Mouse (Mus musculus) midbrain, embryonic 10.5 days (tissue): ENCODE measurements around the gene Vasp. TPM values are rescaled to one million over a fixed set of nuclear protein-coding genes. Genes with fewer than 3 reads are reported as not detected.

Experiments
- DNase-seq: peaks from one replicate; pipeline ENCODE4 v3.0.0-alpha.2; 2017; ENCODE audit warnings: low spot score
- H3K27ac ChIP-seq: fragments of 300-500 bp; sonication (generic); replicated peaks from 2 replicates; pipeline ENCODE4 v1.5.1; 2016; ENCODE audit warnings: mild to moderate bottlenecking
- H3K27me3 ChIP-seq: fragments of 300-500 bp; sonication (generic); 2 replicates; pipeline ENCODE4 v1.6.1; 2016; ENCODE audit warnings: low read depth, mild to moderate bottlenecking; ENCODE audit not compliant: poor library complexity, severe bottlenecking
- H3K36me3 ChIP-seq: fragments of 300-500 bp; sonication (generic); 2 replicates; pipeline ENCODE4 v1.6.1; 2016; ENCODE audit warnings: mild to moderate bottlenecking, moderate library complexity
- H3K4me1 ChIP-seq: fragments of 300-500 bp; sonication (generic); 2 replicates; pipeline ENCODE4 v1.6.1; 2016
- H3K4me3 ChIP-seq: fragments of 300-500 bp; sonication (generic); 2 replicates; pipeline ENCODE4 v1.5.1; 2016; ENCODE audit warnings: mild to moderate bottlenecking, moderate library complexity
- H3K9me3 ChIP-seq: fragments of 300-500 bp; sonication (generic); replicated peaks from 2 replicates; pipeline ENCODE4 v1.6.1; 2016; ENCODE audit warnings: mild to moderate bottlenecking
- WGBS: fragments of 180-500 bp; shearing (Covaris S2); methylation state at CpG from one replicate; pipeline ENCODE4 v1.1.7; 2016; 5-methylcytosine and 5-hydroxymethylcytosine counted together
- polyA plus RNA-seq: library from polyadenylated mRNA; unstranded; fragments of >200 nt; fragmentation: Nextera tagmentation; extraction: Ambion mirVana; gene quantifications from 2 replicates; pipeline ENCODE4 v1.2.1, GENCODE M21; 2016

The Vasp gene
- polyA plus RNA-seq, 1 experiment from 2014 or later: 52.7 TPM

- peaks cover 10% of the 10 kb centered on the region; the same call in 1 of the 2 replicates for H3K4me1 ChIP-seq
- no peak for DNase-seq
- H3K27ac ChIP-seq: no peak overlapping the region
- H3K36me3 ChIP-seq: peaks cover 36% of the 10 kb centered on the region
- 70% methylated on average over 2 of the region's 2 CpGs for WGBS
- no peaks in the 10 kb centered on the region for H3K27me3 ChIP-seq
- no peak overlapping the region for H3K4me3 ChIP-seq
- no peaks in the 10 kb centered on the region for H3K9me3 ChIP-seq
Measured at GRCm38 (mm10) chr7:19236411-19236810, 35.2 kb downstream of the Vasp start.

DNA sequence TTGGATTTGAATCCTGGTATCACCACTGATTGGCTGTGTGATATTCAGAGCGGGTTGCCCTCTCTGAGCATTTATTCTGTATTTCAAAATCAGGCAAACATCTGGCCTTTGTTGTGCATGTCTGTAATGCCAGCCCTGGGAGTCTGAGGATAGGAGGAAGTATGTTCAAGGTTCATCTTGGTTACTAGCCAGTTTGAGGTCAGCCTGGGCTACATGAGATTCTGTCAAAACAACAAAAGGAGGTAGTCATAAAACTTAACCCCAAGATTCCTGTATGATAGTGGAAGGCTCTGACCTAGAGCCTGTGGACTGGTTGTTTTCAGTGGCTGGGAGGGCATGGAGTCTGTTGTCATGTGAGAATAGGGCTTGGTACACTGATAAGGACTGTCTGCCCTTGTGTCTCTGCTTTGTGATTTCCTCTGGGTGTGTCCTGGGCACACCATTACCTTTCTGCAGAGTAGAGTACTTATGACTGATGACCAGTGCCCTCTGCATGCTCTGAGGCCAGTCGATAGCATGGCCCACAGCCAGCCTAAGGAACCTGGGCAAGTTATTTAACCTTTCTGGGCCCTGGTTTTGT lies 36.4 kb downstream of the Vasp start:
- WGBS: 90% methylated on average over 2 of the region's 2 CpGs
- Histone ChIP-seq H3K4me3 (no peak overlapping the region), H3K27me3 (no peaks in the 10 kb centered on the region), H3K4me1 (peaks cover 13% of the 10 kb centered on the region), H3K36me3 (peaks cover 39% of the 10 kb centered on the region), H3K9me3 (no peaks in the 10 kb centered on the region), H3K27ac (no peak overlapping the region)
- no peak for DNase-seq

DNA sequence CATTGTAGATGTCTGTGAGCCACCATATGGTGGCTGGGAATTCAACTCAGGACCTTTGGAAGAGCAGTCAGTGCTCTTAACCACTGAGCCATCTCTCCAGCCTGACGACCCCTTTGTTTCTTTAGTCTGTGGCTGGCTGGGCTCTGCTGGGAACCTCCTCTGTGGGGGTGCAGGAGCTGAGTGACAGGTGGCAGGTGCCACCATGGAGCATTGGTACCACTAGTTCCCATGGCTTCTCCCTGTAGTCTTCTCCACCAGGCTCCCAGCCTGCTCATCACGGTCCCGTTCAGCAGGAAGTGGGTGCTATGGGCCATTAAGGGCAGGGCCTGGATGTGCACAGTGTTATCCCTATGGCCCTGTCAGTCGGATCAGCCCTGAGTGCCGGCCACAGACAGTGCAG lies 37.0 kb downstream of the Vasp start:
- Histone ChIP-seq H3K4me3 (no peak overlapping the region), H3K4me1 (peaks cover 14% of the 10 kb centered on the region), H3K36me3 (peaks cover 41% of the 10 kb centered on the region), H3K27me3 (no peaks in the 10 kb centered on the region), H3K27ac (no peak overlapping the region), H3K9me3 (no peaks in the 10 kb centered on the region)
- WGBS: 85% methylated on average over 5 of the region's 5 CpGs
- DNase-seq: no peak

- DNase-seq: no peak
- H3K4me1 ChIP-seq: peaks cover 22% of the 10 kb centered on the region
- no peaks in the 10 kb centered on the region for H3K27me3 ChIP-seq
- WGBS: 92% methylated on average over 3 of the region's 3 CpGs
- H3K9me3 ChIP-seq: no peaks in the 10 kb centered on the region
- H3K27ac ChIP-seq: no peak overlapping the region
- H3K4me3 ChIP-seq: no peak overlapping the region
- peaks cover 41% of the 10 kb centered on the region for H3K36me3 ChIP-seq
Measured at GRCm38 (mm10) chr7:19231849-19232248, 39.8 kb downstream of the Vasp start.

DNA sequence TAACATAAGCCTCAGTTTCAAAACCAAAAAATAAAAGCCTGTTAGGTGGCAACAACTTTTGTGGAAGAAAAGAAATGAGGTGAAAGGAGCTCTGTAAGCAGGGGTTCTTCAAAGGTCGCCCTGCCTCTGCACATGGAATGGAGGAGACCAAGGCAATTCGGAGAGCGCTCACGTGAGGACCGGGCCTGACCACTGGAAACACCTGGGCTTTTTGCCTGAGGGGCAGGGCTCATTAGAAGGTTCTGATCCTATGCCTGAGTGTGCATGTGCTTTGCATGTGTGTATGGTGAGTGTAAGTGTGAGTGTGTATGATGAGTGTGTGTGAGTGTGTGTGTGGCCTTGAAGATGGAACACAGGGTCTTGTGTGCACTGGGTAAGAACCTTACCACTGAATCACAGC lies 40.7 kb downstream of the Vasp start:
- H3K27ac ChIP-seq: no peak overlapping the region
- no peak for DNase-seq
- H3K4me3 ChIP-seq: no peak overlapping the region
- no peaks in the 10 kb centered on the region for H3K9me3 ChIP-seq
- WGBS: 95% methylated on average over 5 of the region's 5 CpGs
- peaks cover 26% of the 10 kb centered on the region for H3K4me1 ChIP-seq
- no peaks in the 10 kb centered on the region for H3K27me3 ChIP-seq
- H3K36me3 ChIP-seq: peaks cover 43% of the 10 kb centered on the region

GRCm38 (mm10) chr7:19230041-19230580 lies 41.5 kb downstream of the Vasp start:
- no peak overlapping the region for H3K27ac ChIP-seq
- H3K4me3 ChIP-seq: peak overlapping the region; percentile 66; the same call in 1 of the 2 replicates
- no peak for DNase-seq
- H3K27me3 ChIP-seq: no peaks in the 10 kb centered on the region
- peaks cover 26% of the 10 kb centered on the region for H3K4me1 ChIP-seq
- peaks cover 51% of the 10 kb centered on the region for H3K36me3 ChIP-seq
- H3K9me3 ChIP-seq: no peaks in the 10 kb centered on the region
- WGBS: 92% methylated on average over 2 of the region's 2 CpGs

GRCm38 (mm10) chr7:19229404-19229803 lies 42.2 kb downstream of the Vasp start:
- H3K4me3 ChIP-seq: peak overlapping the region; percentile 66
- WGBS: 54% methylated on average over 5 of the region's 5 CpGs
- DNase-seq: no peak
- H3K36me3 ChIP-seq: peaks cover 55% of the 10 kb centered on the region
- peak overlapping the region; percentile 97 for H3K27ac ChIP-seq
- peaks cover 26% of the 10 kb centered on the region for H3K4me1 ChIP-seq
- H3K9me3 ChIP-seq: no peaks in the 10 kb centered on the region
- no peaks in the 10 kb centered on the region for H3K27me3 ChIP-seq

DNA sequence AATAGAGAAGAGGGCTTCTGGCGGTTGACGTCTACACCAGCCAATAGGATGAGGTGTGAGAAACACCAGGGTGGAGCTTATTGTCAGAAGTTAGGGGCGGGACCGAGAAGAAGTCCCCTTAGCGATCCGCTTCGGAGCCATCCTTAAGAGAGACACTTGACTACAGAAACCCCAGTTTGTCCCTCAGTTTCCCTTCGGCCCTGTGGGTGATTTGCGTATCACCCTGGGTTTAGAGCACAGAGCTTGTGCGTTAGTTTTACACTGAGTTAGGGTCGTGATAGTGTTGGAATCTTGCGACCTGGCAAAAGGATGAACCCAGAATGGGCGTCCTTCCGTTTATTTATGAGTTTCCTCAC lies 42.8 kb downstream of the Vasp start:
- Histone ChIP-seq H3K36me3 (peaks cover 52% of the 10 kb centered on the region), H3K9me3 (no peaks in the 10 kb centered on the region)
- under 1% methylated on average over 14 of the region's 14 CpGs for WGBS

GRCm38 (mm10) chr7:19227883-19228792 lies 43.5 kb downstream of the Vasp start, which contains the start of gene Opa3:
Gene Opa3, plus strand, starts transcription at chr7:19228334.
- Histone ChIP-seq H3K27me3 (no peaks in the 10 kb centered on the region), H3K4me3 (peak within 1 kb of the TSS; percentile 66), H3K9me3 (no peaks in the 10 kb centered on the region), H3K4me1 (peaks cover 26% of the 10 kb centered on the region), H3K36me3 (peaks cover 46% of the 10 kb centered on the region), H3K27ac (peak within 1 kb of the TSS; percentile 97)
- WGBS: under 1% methylated on average over 78 of the region's 91 CpGs
- peak; percentile 100 for DNase-seq

More for the DNA sequence above, 42.8 kb downstream of the Vasp start:
- H3K4me3 ChIP-seq: peak overlapping the region; percentile 66
- DNase-seq: no peak
- peak overlapping the region; percentile 97 for H3K27ac ChIP-seq
- peaks cover 26% of the 10 kb centered on the region for H3K4me1 ChIP-seq
- H3K27me3 ChIP-seq: no peaks in the 10 kb centered on the region

DNA sequence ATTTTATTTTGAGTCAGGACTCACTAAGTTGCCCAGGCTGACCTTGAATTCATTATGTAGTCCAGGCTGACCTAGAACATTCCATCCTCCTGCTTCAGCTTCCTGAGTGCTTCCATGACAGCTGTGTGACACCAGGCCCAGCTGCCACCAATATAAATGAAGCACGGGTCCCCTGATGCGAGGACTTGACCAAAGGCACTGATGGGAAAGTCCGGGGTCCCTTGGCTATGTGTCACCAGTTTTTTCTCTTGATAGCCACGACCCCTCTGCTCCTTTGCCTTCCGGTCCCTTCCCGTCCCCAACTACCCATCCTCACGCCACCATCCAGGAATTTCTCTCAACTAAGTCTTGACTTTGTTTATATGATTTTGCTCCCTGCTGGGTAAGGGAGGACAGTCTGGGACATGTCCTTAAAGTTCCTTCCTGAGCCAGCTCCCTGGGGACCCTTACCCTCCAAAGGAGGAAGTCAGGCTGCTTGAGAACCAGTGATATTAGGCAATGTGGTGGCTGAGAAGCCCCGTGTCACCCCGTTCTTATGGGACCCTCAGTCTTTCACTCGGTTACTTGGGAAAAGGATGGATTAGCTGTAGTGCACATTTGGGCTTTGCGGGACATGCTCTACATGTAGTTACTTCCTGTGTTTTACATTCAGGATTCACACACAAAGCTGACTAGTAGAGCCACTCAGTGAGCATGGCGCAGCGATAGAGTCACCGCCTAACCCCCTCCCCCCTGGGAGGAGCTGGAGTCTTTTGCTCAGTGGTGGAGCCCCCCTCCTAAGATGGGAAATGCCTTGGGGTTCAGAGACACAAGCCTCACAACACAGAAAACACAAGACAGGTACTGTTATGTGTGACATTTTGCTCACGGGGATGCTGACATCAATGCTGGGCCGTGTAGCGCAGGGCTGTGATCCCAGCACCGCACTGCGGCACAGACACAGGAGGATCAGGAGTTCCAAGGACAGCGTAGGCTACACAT lies 44.5 kb downstream of the Vasp start:
- H3K36me3 ChIP-seq: peaks cover 48% of the 10 kb centered on the region
- WGBS: 19% methylated on average over 20 of the region's 20 CpGs
- H3K4me1 ChIP-seq: peaks cover 26% of the 10 kb centered on the region
- DNase-seq: peak; percentile 47
- peak overlapping the region; percentile 97 for H3K27ac ChIP-seq
- H3K27me3 ChIP-seq: no peaks in the 10 kb centered on the region
- peak overlapping the region; percentile 66 for H3K4me3 ChIP-seq
- no peaks in the 10 kb centered on the region for H3K9me3 ChIP-seq

DNA sequence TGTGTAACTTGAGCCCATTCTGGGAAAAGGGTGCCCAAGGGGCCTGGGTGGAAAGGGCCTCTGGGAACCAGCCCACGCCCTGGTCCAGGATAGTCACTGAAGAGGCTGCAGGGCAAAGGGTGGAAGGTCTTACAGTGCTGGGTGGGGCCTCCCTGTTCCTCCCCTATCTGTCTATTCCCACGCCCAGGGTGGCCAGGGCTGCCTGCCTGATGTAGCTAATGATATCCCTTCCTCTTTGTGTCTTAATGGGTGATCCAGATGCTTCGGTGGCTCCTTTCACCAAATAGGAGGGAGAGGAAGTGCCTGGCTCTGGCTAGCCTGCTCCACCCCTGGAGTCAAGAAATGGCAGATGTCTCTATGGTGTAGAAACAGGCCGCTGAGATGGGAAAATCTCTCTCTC lies 46.7 kb downstream of the Vasp start:
- Histone ChIP-seq H3K27me3 (no peaks in the 10 kb centered on the region), H3K27ac (no peak overlapping the region), H3K4me3 (no peak overlapping the region)

DNA sequence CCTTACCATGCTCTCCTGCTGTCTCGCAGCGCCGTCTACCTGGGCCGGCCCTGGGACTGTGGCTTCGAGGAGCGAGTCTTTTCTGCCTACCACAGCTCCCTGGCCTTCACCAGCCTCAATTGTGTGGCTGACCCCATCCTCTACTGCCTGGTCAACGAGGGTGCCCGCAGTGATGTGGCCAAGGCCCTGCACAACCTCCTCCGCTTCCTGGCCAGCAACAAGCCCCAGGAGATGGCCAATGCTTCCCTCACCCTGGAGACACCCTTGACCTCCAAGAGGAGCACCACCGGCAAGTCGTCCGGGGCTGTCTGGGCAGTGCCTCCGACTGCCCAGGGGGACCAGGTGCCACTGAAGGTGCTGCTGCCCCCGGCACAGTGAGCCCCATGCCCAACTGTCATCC lies 48.7 kb downstream of the Vasp start:
- Histone ChIP-seq H3K9me3 (no peaks in the 10 kb centered on the region), H3K4me3 (no peak overlapping the region), H3K27ac (no peak overlapping the region), H3K4me1 (peaks cover 15% of the 10 kb centered on the region), H3K36me3 (peaks cover 32% of the 10 kb centered on the region), H3K27me3 (no peaks in the 10 kb centered on the region)
- 94% methylated on average over 14 of the region's 14 CpGs for WGBS
- no peak for DNase-seq

More for the DNA sequence above, 46.7 kb downstream of the Vasp start:
- 90% methylated on average over 4 of the region's 4 CpGs for WGBS
- no peak for DNase-seq
- H3K4me1 ChIP-seq: peaks cover 20% of the 10 kb centered on the region
- H3K36me3 ChIP-seq: peaks cover 32% of the 10 kb centered on the region
- H3K9me3 ChIP-seq: no peaks in the 10 kb centered on the region
